Mouse (Mus musculus): ENCODE results near the gene Tecta.

DNA sequence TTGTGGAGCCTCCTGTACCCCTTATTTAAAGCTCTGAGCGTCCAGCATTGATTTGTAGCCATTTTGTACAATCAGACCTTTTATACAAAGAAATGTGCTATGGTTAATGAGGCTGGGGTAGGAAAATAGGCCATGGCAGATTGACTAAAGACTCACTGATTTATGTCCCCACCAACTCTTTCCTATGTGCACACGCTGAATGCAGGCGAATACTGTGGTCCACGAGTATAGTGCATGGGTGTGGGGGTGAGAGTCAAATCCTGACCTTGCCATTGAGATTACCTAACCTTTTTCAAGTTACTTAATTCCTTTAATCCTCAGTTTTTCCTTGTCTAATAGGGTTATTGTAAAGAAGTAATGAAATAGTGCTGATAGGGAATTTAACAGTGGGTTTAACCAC is 42.1 kb downstream of the Tecta start:
- TF ChIP-seq CHD2 (IDR thresholded peaks at IDR 0.05; ENCODE audit: low read depth, low read length) (no peak), HCFC1 (IDR thresholded peaks at IDR 0.05; ENCODE audit: borderline replicate concordance, insufficient read depth, low read length) (no peak), MAFK (IDR thresholded peaks at IDR 0.05; ENCODE audit: insufficient read depth, low read depth, low read length) (no peak)
